Mouse (Mus musculus) megakaryocyte, embryonic 14.5 days (primary cell): ENCODE data around the gene Rasgrp1.

Experiments used
- FLI1 ChIP-seq: IDR thresholded peaks from 2 replicates; pipeline ENCODE4 v1.6.1; 2012; ENCODE audit warnings: low read length, inconsistent platforms, mixed read lengths
- GATA1 ChIP-seq: IDR thresholded peaks from 3 replicates; pipeline ENCODE4 v1.6.1; 2012; ENCODE audit warnings: mixed read lengths, low read length, inconsistent platforms, borderline replicate concordance

- no peak for TF ChIP-seq GATA1
- no peak for TF ChIP-seq FLI1
Observed at GRCm38 (mm10) chr2:117364056-117364455, 21.3 kb upstream of the Rasgrp1 start.
